Mouse (Mus musculus) olfactory bulb, adult 2 months (tissue): ENCODE results near the gene Psmd11.

Experiments
- CTCF ChIP-seq: fragments of 200-500 bp; IDR thresholded peaks from 2 replicates; pipeline ENCODE4 v1.5.1; 2012; ENCODE audit warnings: low read depth, mild to moderate bottlenecking, low read length, moderate library complexity; ENCODE audit not compliant: insufficient read depth
- POLR2A ChIP-seq: fragments of 200-500 bp; IDR thresholded peaks from 2 replicates; pipeline ENCODE4 v1.6.1; 2012; ENCODE audit warnings: mild to moderate bottlenecking, low read depth, low read length, moderate library complexity; ENCODE audit not compliant: insufficient read depth

GRCm38 (mm10) chr11:80510124-80510523 lies 81.7 kb downstream of the Psmd11 start:
- TF ChIP-seq CTCF (no peak), POLR2A (no peak)
